Mouse (Mus musculus) hindbrain, embryonic 16.5 days (tissue): ENCODE measurements around the gene Plpp7. TPM values are rescaled to one million over a fixed set of nuclear protein-coding genes. Genes with fewer than 3 reads are reported as not detected.
A peak's percentile ranks its signal among the peaks of the same experiment; 100 is the strongest.

ENCODE experiments used
- ATAC-seq: fragments of 200-750 bp; cut with Nextera tagmentation; 2 replicates; pipeline ENCODE4 v1.8.0; 2017; ENCODE audit warnings: moderate TSS enrichment, moderate library complexity
- H3K27ac ChIP-seq: fragments of 300-500 bp; sonication (generic); 2 replicates; pipeline ENCODE4 v1.5.1; 2014; ENCODE audit warnings: low read depth, mild to moderate bottlenecking, control low read depth, low read length, moderate library complexity
- H3K27me3 ChIP-seq: fragments of 300-500 bp; sonication (generic); replicated peaks from 2 replicates; pipeline ENCODE4 v1.6.1; 2014; ENCODE audit warnings: low read length; ENCODE audit not compliant: control insufficient read depth, insufficient read depth
- H3K36me3 ChIP-seq: fragments of 300-500 bp; sonication (generic); 2 replicates; pipeline ENCODE4 v1.6.1; 2014; ENCODE audit warnings: mild to moderate bottlenecking, low read length, moderate library complexity, mixed read lengths; ENCODE audit not compliant: control insufficient read depth, insufficient read depth
- H3K4me1 ChIP-seq: fragments of 300-500 bp; sonication (generic); 2 replicates; pipeline ENCODE4 v1.6.1; 2014; ENCODE audit warnings: low read depth, low read length; ENCODE audit not compliant: control insufficient read depth, insufficient read depth
- H3K4me2 ChIP-seq: fragments of 300-500 bp; sonication (generic); 2 replicates; pipeline ENCODE4 v1.6.1; 2014; ENCODE audit warnings: mild to moderate bottlenecking, low read length, control low read depth, moderate library complexity
- H3K4me3 ChIP-seq: fragments of 300-500 bp; sonication (generic); 2 replicates; pipeline ENCODE4 v1.5.1; 2014; ENCODE audit warnings: mild to moderate bottlenecking, low read length, control low read depth, moderate library complexity
- H3K9ac ChIP-seq: fragments of 300-500 bp; sonication (generic); 2 replicates; pipeline ENCODE4 v1.6.1; 2014; ENCODE audit warnings: low read depth, mild to moderate bottlenecking, control low read depth, low read length, moderate library complexity
- H3K9me3 ChIP-seq: fragments of 300-500 bp; sonication (generic); 2 replicates; pipeline ENCODE4 v1.6.1; 2014; ENCODE audit warnings: mild to moderate bottlenecking, low read length, moderate library complexity; ENCODE audit not compliant: control insufficient read depth
- WGBS: fragments of 180-500 bp; shearing (Covaris S2); extraction: QIAGEN DNeasy Blood & Tissue Kit; methylation state at CpG from one replicate; pipeline ENCODE4 v1.1.7; 2014; 5-methylcytosine and 5-hydroxymethylcytosine counted together
- polyA plus RNA-seq: library from polyadenylated mRNA; unstranded; fragments of >200 nt; fragmentation: Nextera tagmentation; extraction: Ambion mirVana; gene quantifications from 2 replicates; pipeline ENCODE4 v1.2.1, GENCODE M21; 2015

Plpp7 gene
- polyA plus RNA-seq, 1 experiment from 2014 or later = 31.1 TPM

GRCm38 (mm10) chr2:32150924-32151659, 55.8 kb downstream of the Plpp7 start, which contains the start of gene Prrc2b:
TSS of gene Prrc2b (plus strand) at chr2:32151082.
- ATAC-seq = peak; percentile 59
- Histone ChIP-seq H3K4me3 (peak within 1 kb of the TSS; percentile 77), H3K36me3 (no peaks in the 10 kb centered on the region), H3K27me3 (no peaks in the 10 kb centered on the region), H3K9me3 (no peaks in the 10 kb centered on the region), H3K4me1 (peaks cover 42% of the 10 kb centered on the region), H3K9ac (peak within 1 kb of the TSS; percentile 98), H3K27ac (peak within 1 kb of the TSS; percentile 99), H3K4me2 (peak within 1 kb of the TSS; percentile 87)
- WGBS = under 1% methylated on average over 61 of the region's 117 CpGs

- H3K27me3 ChIP-seq = no peaks in the 10 kb centered on the region
- H3K9me3 ChIP-seq = no peaks in the 10 kb centered on the region
- peaks cover 49% of the 10 kb centered on the region for H3K4me1 ChIP-seq
- H3K9ac ChIP-seq = peak overlapping the region; percentile 98
- H3K4me2 ChIP-seq = peak overlapping the region; percentile 87
- H3K4me3 ChIP-seq = peak overlapping the region; percentile 77
- H3K36me3 ChIP-seq = no peaks in the 10 kb centered on the region
- peak overlapping the region; percentile 99 for H3K27ac ChIP-seq
- peak; percentile 28; the same call in 1 of the 2 replicates for ATAC-seq
- 0% methylated on average over 22 of the region's 22 CpGs for WGBS
Measured at GRCm38 (mm10) chr2:32151660-32152366, 56.5 kb downstream of the Plpp7 start.

- ATAC-seq = no peak
- 10% methylated on average over 12 of the region's 12 CpGs for WGBS
- peak overlapping the region; percentile 87 for H3K4me2 ChIP-seq
Measured at GRCm38 (mm10) chr2:32152367-32153034, 57.2 kb downstream of the Plpp7 start.

GRCm38 (mm10) chr2:32153041-32153790, 57.9 kb downstream of the Plpp7 start:
- peaks cover 61% of the 10 kb centered on the region for H3K4me1 ChIP-seq
- no peaks in the 10 kb centered on the region for H3K27me3 ChIP-seq
- no peak for ATAC-seq
- 2% methylated on average over 13 of the region's 13 CpGs for WGBS
- H3K9ac ChIP-seq = peak overlapping the region; percentile 98
- H3K36me3 ChIP-seq = no peaks in the 10 kb centered on the region
- peak overlapping the region; percentile 87 for H3K4me2 ChIP-seq
- H3K9me3 ChIP-seq = no peaks in the 10 kb centered on the region
- H3K27ac ChIP-seq = peak overlapping the region; percentile 99
- peak overlapping the region; percentile 77 for H3K4me3 ChIP-seq

More at GRCm38 (mm10) chr2:32152367-32153034, 57.2 kb downstream of the Plpp7 start:
- Histone ChIP-seq H3K36me3 (no peaks in the 10 kb centered on the region), H3K4me3 (peak overlapping the region; percentile 77), H3K9ac (peak overlapping the region; percentile 98), H3K4me1 (peaks cover 56% of the 10 kb centered on the region), H3K27ac (peak overlapping the region; percentile 99), H3K27me3 (no peaks in the 10 kb centered on the region), H3K9me3 (no peaks in the 10 kb centered on the region)

GRCm38 (mm10) chr2:32153791-32154119, 58.4 kb downstream of the Plpp7 start:
- Histone ChIP-seq H3K9me3 (no peaks in the 10 kb centered on the region), H3K4me2 (peak overlapping the region; percentile 87), H3K4me3 (peak overlapping the region; percentile 77), H3K27ac (peak overlapping the region; percentile 99), H3K36me3 (no peaks in the 10 kb centered on the region), H3K27me3 (no peaks in the 10 kb centered on the region), H3K4me1 (peaks cover 66% of the 10 kb centered on the region), H3K9ac (peak overlapping the region; percentile 98)
- 14% methylated on average over 4 of the region's 4 CpGs for WGBS
- ATAC-seq = no peak

GRCm38 (mm10) chr2:32154334-32154997, 59.1 kb downstream of the Plpp7 start:
- WGBS = 20% methylated on average over 9 of the region's 9 CpGs
- H3K4me2 ChIP-seq = peak overlapping the region; percentile 87
- no peaks in the 10 kb centered on the region for H3K36me3 ChIP-seq
- H3K27me3 ChIP-seq = no peaks in the 10 kb centered on the region
- peak overlapping the region; percentile 19; the same call in 1 of the 2 replicates for H3K9ac ChIP-seq
- H3K4me3 ChIP-seq = peak overlapping the region; percentile 77
- peak overlapping the region; percentile 61; the same call in 1 of the 2 replicates for H3K27ac ChIP-seq
- H3K9me3 ChIP-seq = no peaks in the 10 kb centered on the region
- no peak for ATAC-seq
- peaks cover 73% of the 10 kb centered on the region for H3K4me1 ChIP-seq

- Histone ChIP-seq H3K9me3 (no peaks in the 10 kb centered on the region), H3K27me3 (no peaks in the 10 kb centered on the region), H3K4me2 (peak overlapping the region; percentile 87), H3K36me3 (no peaks in the 10 kb centered on the region), H3K27ac (no peak overlapping the region), H3K9ac (no peak overlapping the region), H3K4me3 (no peak overlapping the region), H3K4me1 (peaks cover 77% of the 10 kb centered on the region)
- ATAC-seq = no peak
- 26% methylated on average over 7 of the region's 7 CpGs for WGBS
Measured at GRCm38 (mm10) chr2:32154998-32155541, 59.7 kb downstream of the Plpp7 start.

GRCm38 (mm10) chr2:32155614-32156013, 60.3 kb downstream of the Plpp7 start:
- Histone ChIP-seq H3K4me2 (no peak overlapping the region; the same call in 1 of the 2 replicates), H3K27me3 (no peaks in the 10 kb centered on the region), H3K9me3 (no peaks in the 10 kb centered on the region), H3K4me1 (peaks cover 73% of the 10 kb centered on the region), H3K4me3 (no peak overlapping the region), H3K27ac (peak overlapping the region; percentile 20; the same call in 1 of the 2 replicates), H3K9ac (no peak overlapping the region), H3K36me3 (no peaks in the 10 kb centered on the region)
- 64% methylated on average over 6 of the region's 6 CpGs for WGBS
- no peak for ATAC-seq
